Mouse (Mus musculus) olfactory bulb, adult 2 months (tissue): ENCODE results near the gene Rabepk.

Experiments
- CTCF ChIP-seq: fragments of 200-500 bp; IDR thresholded peaks from 2 replicates; pipeline ENCODE4 v1.5.1; 2012; ENCODE audit warnings: low read depth, mild to moderate bottlenecking, low read length, moderate library complexity; ENCODE audit not compliant: insufficient read depth
- POLR2A ChIP-seq: fragments of 200-500 bp; IDR thresholded peaks from 2 replicates; pipeline ENCODE4 v1.6.1; 2012; ENCODE audit warnings: mild to moderate bottlenecking, low read depth, low read length, moderate library complexity; ENCODE audit not compliant: insufficient read depth

DNA sequence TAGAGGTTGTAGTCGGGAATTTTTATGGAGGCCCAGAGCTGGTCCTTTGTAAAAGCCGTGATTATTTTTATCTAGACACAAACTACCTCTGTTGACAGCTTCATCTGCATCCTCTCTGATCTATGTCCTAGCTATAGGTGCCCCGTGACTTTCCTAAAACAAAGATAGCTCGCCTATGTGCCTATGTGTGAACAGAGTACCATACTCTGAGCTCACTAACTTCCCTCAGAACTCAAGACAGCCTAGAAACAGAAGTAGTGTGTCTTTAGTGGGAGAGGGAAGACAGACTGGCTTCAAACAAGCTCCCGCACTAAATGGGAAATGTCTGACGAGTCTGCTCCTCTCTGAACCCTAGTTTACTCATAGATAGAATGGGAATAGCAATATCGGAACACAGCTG is 659 bp upstream of the Rabepk start:
- TF ChIP-seq CTCF: no peak
- no peak for TF ChIP-seq POLR2A
